Mouse (Mus musculus): ENCODE measurements around the gene Fcgrt. TPM values are rescaled to one million over a fixed set of nuclear protein-coding genes. Genes with fewer than 3 reads are reported as not detected.
"Not testable (repeated sequence)": the region's sequence is repeated elsewhere in the genome, so short reads cannot be mapped to it uniquely, and the experiment has no call there.

Fcgrt gene
- polyA plus RNA-seq, 1 experiment, result 120 TPM

GRCm38 (mm10) chr7:45102441-45102840, 1.2 kb downstream of the Fcgrt start:
- Histone ChIP-seq H3K4me1 (ENCODE audit: control insufficient read depth, insufficient read depth, low read length) (peaks cover 7% of the 10 kb centered on the region), H3K4me3 (replicated peaks; ENCODE audit: extremely low read depth, low read depth, low read length) (peak overlapping the region; percentile 57)
- WGBS, result 53% methylated on average over 11 of the region's 11 CpGs
- no peak for DNase-seq
- TF ChIP-seq POLR2A (IDR thresholded peaks at IDR 0.05; ENCODE audit: borderline replicate concordance, extremely low read depth, low read depth, low read length) (no peak), CTCF (IDR thresholded peaks at IDR 0.05; ENCODE audit: insufficient read depth, low read length) (no peak)

DNA sequence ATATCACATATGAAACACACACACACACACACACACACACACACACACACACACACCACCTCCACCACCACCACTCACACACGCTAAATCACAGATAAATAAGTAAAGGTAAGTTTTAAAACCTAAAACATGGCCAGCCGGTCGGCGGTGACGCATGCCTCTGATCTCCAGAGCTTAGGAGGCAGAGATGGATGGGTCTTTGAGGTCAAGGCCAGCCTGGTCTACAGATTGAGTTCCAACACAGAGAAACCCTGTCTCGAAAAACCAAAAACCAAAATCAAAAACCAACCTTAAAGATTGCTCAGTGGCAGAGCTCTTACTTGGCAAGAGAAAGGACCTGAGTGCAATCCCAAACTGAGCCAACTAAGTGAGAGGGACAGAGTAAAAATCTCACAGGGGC, 3.6 kb downstream of the Fcgrt start:
- WGBS, result 87% methylated on average over 6 of the region's 6 CpGs
- H3K4me3 ChIP-seq (replicated peaks; ENCODE audit: extremely low read depth, low read depth, low read length), result no peak overlapping the region
- peaks cover 7% of the 10 kb centered on the region for H3K4me1 ChIP-seq (ENCODE audit: control insufficient read depth, insufficient read depth, low read length)
- DNase-seq, result no peak
- TF ChIP-seq CTCF (IDR thresholded peaks at IDR 0.05; ENCODE audit: insufficient read depth, low read length), result no peak
- no peak for TF ChIP-seq POLR2A (IDR thresholded peaks at IDR 0.05; ENCODE audit: borderline replicate concordance, extremely low read depth, low read depth, low read length)

DNA sequence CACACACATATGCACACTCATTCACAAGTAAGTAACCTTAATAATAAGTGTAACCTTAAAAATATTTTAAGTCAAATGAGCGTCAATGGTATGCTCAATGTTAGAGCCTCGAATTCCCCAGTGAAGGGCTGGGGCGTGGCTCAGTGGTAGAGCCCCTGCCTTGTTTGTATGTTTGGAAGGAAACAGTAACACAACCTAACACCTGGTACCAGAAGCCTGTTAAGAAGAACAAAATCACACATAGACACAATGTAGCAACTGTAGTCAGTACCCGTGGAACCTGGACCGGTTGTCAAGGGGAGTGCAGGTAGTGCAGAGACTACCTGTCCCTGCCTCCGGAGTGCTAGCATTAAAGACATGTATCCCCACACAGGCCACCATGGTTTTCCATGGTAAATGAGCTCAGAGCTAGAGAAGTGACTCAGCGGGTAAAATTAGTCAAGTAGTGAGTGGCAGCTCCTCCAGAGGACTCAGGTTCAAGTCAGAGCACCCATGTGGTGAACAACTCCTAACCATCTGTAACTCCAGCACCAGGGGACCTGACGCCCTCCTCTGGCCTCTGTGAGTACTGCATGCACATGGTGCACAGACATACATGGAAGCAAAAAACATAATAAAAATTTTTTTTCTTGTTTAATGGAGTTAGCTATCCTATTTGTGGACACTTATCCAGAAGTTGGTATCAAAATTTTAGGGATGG, 5.0 kb downstream of the Fcgrt start:
- 84% methylated on average over 8 of the region's 8 CpGs for WGBS
- Histone ChIP-seq H3K4me3 (replicated peaks; ENCODE audit: extremely low read depth, low read depth, low read length) (no peak overlapping the region), H3K4me1 (ENCODE audit: control insufficient read depth, insufficient read depth, low read length) (peaks cover 3% of the 10 kb centered on the region)
- TF ChIP-seq CTCF (IDR thresholded peaks at IDR 0.05; ENCODE audit: insufficient read depth, low read length) (peak; percentile 33), POLR2A (IDR thresholded peaks at IDR 0.05; ENCODE audit: borderline replicate concordance, extremely low read depth, low read depth, low read length) (no peak)
- DNase-seq, result no peak

GRCm38 (mm10) chr7:45097479-45097878, 6.2 kb downstream of the Fcgrt start:
- 38% methylated on average over 6 of the region's 6 CpGs for WGBS
- H3K4me3 ChIP-seq (replicated peaks; ENCODE audit: extremely low read depth, low read depth, low read length), result no peak overlapping the region
- H3K4me1 ChIP-seq (ENCODE audit: control insufficient read depth, insufficient read depth, low read length), result no peaks in the 10 kb centered on the region
- DNase-seq, result no peak
- TF ChIP-seq POLR2A (IDR thresholded peaks at IDR 0.05; ENCODE audit: borderline replicate concordance, extremely low read depth, low read depth, low read length), result no peak
- no peak for TF ChIP-seq CTCF (IDR thresholded peaks at IDR 0.05; ENCODE audit: insufficient read depth, low read length)

- DNase-seq; H3K4me1 ChIP-seq (ENCODE audit: control insufficient read depth, insufficient read depth, low read length); H3K4me3 ChIP-seq (replicated peaks; ENCODE audit: extremely low read depth, low read depth, low read length): not testable (repeated sequence)
- 94% methylated on average over 14 of the region's 14 CpGs for WGBS
These were observed 7.7 kb downstream of the Fcgrt start for GRCm38 (mm10) chr7:45095965-45096364.

GRCm38 (mm10) chr7:45095367-45095766, 8.3 kb downstream of the Fcgrt start:
- no peak for DNase-seq
- no peak for TF ChIP-seq POLR2A (IDR thresholded peaks at IDR 0.05; ENCODE audit: borderline replicate concordance, extremely low read depth, low read depth, low read length)
- TF ChIP-seq CTCF (IDR thresholded peaks at IDR 0.05; ENCODE audit: insufficient read depth, low read length), result no peak
- 72% methylated on average over 6 of the region's 6 CpGs for WGBS
- H3K4me1 ChIP-seq (ENCODE audit: control insufficient read depth, insufficient read depth, low read length), result peaks cover 2% of the 10 kb centered on the region; the same call in 1 of the 2 replicates
- no peak overlapping the region for H3K4me3 ChIP-seq (replicated peaks; ENCODE audit: extremely low read depth, low read depth, low read length)

DNA sequence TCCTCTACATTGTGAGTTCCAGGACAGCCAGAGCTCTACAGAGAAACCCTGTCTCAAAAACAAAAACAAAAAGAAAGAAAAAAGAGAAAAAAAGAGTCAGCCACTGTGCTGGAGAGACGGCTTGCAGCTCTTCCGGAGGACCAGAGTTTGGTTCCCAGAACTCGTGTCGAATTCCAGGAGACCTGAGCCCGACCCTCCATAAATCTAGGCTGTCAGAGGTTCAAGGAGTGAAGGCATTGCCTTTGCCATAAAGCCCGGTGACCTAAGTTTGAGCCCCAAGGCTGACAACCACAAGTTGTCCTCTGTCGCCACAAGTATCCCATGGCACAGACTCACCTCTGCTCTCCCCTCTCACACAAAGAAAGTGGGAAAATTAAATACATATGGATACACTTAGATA, 9.5 kb downstream of the Fcgrt start:
- Histone ChIP-seq H3K4me1 (ENCODE audit: control insufficient read depth, insufficient read depth, low read length) (peaks cover 2% of the 10 kb centered on the region; the same call in 1 of the 2 replicates), H3K4me3 (replicated peaks; ENCODE audit: extremely low read depth, low read depth, low read length) (no peak overlapping the region)
- DNase-seq, result no peak
- WGBS, result 63% methylated on average over 7 of the region's 7 CpGs
- TF ChIP-seq POLR2A (IDR thresholded peaks at IDR 0.05; ENCODE audit: borderline replicate concordance, extremely low read depth, low read depth, low read length), result no peak
- no peak for TF ChIP-seq CTCF (IDR thresholded peaks at IDR 0.05; ENCODE audit: insufficient read depth, low read length)

GRCm38 (mm10) chr7:45093516-45093905, 10.1 kb downstream of the Fcgrt start:
- 42% methylated on average over 18 of the region's 18 CpGs for WGBS
- no peak for DNase-seq
- Histone ChIP-seq H3K4me1 (ENCODE audit: control insufficient read depth, insufficient read depth, low read length) (peaks cover 2% of the 10 kb centered on the region; the same call in 1 of the 2 replicates), H3K4me3 (replicated peaks; ENCODE audit: extremely low read depth, low read depth, low read length) (no peak overlapping the region)
- TF ChIP-seq CTCF (IDR thresholded peaks at IDR 0.05; ENCODE audit: insufficient read depth, low read length) (no peak), POLR2A (IDR thresholded peaks at IDR 0.05; ENCODE audit: borderline replicate concordance, extremely low read depth, low read depth, low read length) (no peak)

GRCm38 (mm10) chr7:45092828-45093515, 10.7 kb downstream of the Fcgrt start:
- DNase-seq, result no peak
- 66% methylated on average over 12 of the region's 12 CpGs for WGBS

DNA sequence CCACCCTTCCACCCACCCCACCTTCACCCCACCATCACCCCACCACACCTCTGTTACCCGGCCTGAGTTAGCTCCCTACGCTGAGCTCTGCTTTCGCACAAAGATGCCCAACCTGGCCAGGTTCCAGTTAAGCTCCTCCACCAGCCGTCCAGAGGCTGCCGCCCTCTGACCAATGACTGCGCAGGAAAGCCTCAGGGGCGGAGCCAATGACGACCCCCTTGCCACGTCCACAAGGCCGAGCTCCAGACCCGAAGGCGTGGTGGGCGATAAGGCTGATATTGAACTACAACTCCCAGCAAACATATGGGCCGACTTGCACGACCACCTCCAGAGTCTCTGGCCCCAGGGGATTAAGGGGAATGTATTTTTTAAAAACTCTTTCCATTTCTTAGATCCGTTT, 11.6 kb downstream of the Fcgrt start, which contains the start of gene Rcn3:
Rcn3 (minus strand) TSS at position 174 of the 400 bp plus-strand sequence.
- Histone ChIP-seq H3K4me1 (ENCODE audit: control insufficient read depth, insufficient read depth, low read length) (peaks cover 2% of the 10 kb centered on the region; the same call in 1 of the 2 replicates), H3K4me3 (replicated peaks; ENCODE audit: extremely low read depth, low read depth, low read length) (peak within 1 kb of the TSS; percentile 37)
- TF ChIP-seq POLR2A (IDR thresholded peaks at IDR 0.05; ENCODE audit: borderline replicate concordance, extremely low read depth, low read depth, low read length) (peak; percentile 46; the same call in 1 of the 2 replicates), CTCF (IDR thresholded peaks at IDR 0.05; ENCODE audit: insufficient read depth, low read length) (no peak)
- DNase-seq, result peak; percentile 45
- WGBS, result 1% methylated on average over 16 of the region's 16 CpGs

More at GRCm38 (mm10) chr7:45092828-45093515, 10.7 kb downstream of the Fcgrt start:
- TF ChIP-seq POLR2A (IDR thresholded peaks at IDR 0.05; ENCODE audit: borderline replicate concordance, extremely low read depth, low read depth, low read length) (no peak), CTCF (IDR thresholded peaks at IDR 0.05; ENCODE audit: insufficient read depth, low read length) (no peak)
- Histone ChIP-seq H3K4me1 (ENCODE audit: control insufficient read depth, insufficient read depth, low read length) (peaks cover 2% of the 10 kb centered on the region; the same call in 1 of the 2 replicates), H3K4me3 (replicated peaks; ENCODE audit: extremely low read depth, low read depth, low read length) (no peak overlapping the region)
